In the genomic region with DNA sequence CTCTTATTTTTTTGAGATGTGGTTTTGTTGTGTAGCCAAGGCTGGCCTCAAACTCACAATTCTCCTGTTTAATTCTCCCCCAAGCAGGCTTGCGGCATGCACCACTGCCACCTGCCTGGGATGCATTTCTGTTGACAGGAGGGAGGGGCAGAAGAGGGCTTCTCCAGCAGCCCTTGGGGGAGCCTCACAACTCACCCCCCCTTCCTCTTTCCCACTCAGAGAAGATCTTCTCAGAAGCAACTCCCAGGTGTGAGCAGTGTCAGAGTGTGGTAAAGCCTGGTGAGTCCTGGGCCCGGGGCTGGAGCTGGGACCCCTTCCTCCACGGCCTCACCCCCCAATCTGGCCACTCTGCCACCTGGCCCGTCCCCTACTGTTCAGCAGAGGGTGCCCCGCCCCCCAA, we compare ENCODE assay signal across 27 mouse cellular contexts. TPM values are rescaled to one million over a fixed set of nuclear protein-coding genes. Genes with fewer than 3 reads are reported as not detected.
"Had no signal": no experiment of that assay in that cellular context is flagged by ENCODE, and none has a peak within 500 bp of the region (broad histone marks: within the 10 kb centered on the region; RNA-seq: fewer than 3 reads in every experiment).

No protein-coding gene starts in this region.

- H3K36me3 ChIP-seq: intestine, embryonic 15.5 days; lung, embryonic 15.5 days; stomach, embryonic 15.5 days had no signal

- H3K27ac ChIP-seq: intestine, embryonic 15.5 days; kidney, embryonic 15.5 days; limb, embryonic 10.5 days; limb, embryonic 13.5 days; liver, embryonic 12.5 days; liver, embryonic 15.5 days; lung, embryonic 15.5 days; midbrain, embryonic 13.5 days; neural tube, embryonic 13.5 days; stomach, embryonic 15.5 days had no signal

- H3K4me3 ChIP-seq: intestine, embryonic 15.5 days; kidney, embryonic 15.5 days; limb, embryonic 10.5 days; limb, embryonic 13.5 days; liver, embryonic 12.5 days; liver, embryonic 15.5 days; lung, embryonic 15.5 days; midbrain, embryonic 10.5 days; midbrain, embryonic 13.5 days; myocyte; neural tube, embryonic 13.5 days; stomach, embryonic 15.5 days had no signal

- H3K27me3 ChIP-seq: intestine, embryonic 15.5 days; kidney, embryonic 15.5 days; limb, embryonic 13.5 days; liver, embryonic 12.5 days; liver, embryonic 15.5 days; lung, embryonic 15.5 days; megakaryocyte, embryonic 14.5 days; midbrain, embryonic 13.5 days; neural tube, embryonic 13.5 days; stomach, embryonic 15.5 days had no signal

- DNase-seq: kidney, adult 11 months; kidney, adult 8-10 months; kidney, postnatal 10 days; kidney, postnatal 36 days; layer of hippocampus, postnatal 36 days; liver; lung, adult 18-20 months; lung, postnatal 10 days; lung, postnatal 36 days; retina, postnatal 1 day; right cerebral cortex, postnatal 25 days; spleen, adult 18-20 months had no signal

RNA-seq across cellular contexts. Expression of a gene that starts 29.2 kb away (rescaled TPM):
- total RNA-seq: monocyte, adult 5-6 weeks; neutrophil, adult 5-6 weeks had no signal
- polyA plus RNA-seq: intestine, embryonic 15.5 days; kidney, embryonic 15.5 days; limb, embryonic 10.5 days; limb, embryonic 13.5 days; liver, embryonic 12.5 days; liver, embryonic 15.5 days; lung, embryonic 15.5 days; midbrain, embryonic 10.5 days; myocyte; stomach, embryonic 15.5 days had no signal
